Mouse (Mus musculus) bone marrow macrophage, adult 2 months (primary cell): ENCODE measurements around the gene Hacd1. TPM values are rescaled to one million over a fixed set of nuclear protein-coding genes. Genes with fewer than 3 reads are reported as not detected.

Experiments used
- H3K27ac ChIP-seq: 2 replicates; pipeline ENCODE4 v1.5.1; 2012; ENCODE audit warnings: low read depth, low read length; ENCODE audit not compliant: insufficient read depth
- H3K4me1 ChIP-seq: 2 replicates; pipeline ENCODE4 v1.6.1; 2012; ENCODE audit warnings: low read length; ENCODE audit not compliant: control insufficient read depth, insufficient read depth
- H3K4me3 ChIP-seq: 2 replicates; pipeline ENCODE4 v1.5.1; 2012; ENCODE audit warnings: mild to moderate bottlenecking, low read length, moderate library complexity; ENCODE audit not compliant: insufficient read depth
- CTCF ChIP-seq: IDR thresholded peaks from 2 replicates; pipeline ENCODE4 v1.5.1; 2012; ENCODE audit warnings: low read depth, mild to moderate bottlenecking, low read length, moderate library complexity
- POLR2A ChIP-seq: IDR thresholded peaks from 2 replicates; pipeline ENCODE4 v1.6.1; 2012; ENCODE audit warnings: mild to moderate bottlenecking, low read depth, low read length, borderline replicate concordance
- polyA plus RNA-seq: library from polyadenylated mRNA; stranded (reverse); fragments of >200 nt; gene quantifications from 2 replicates; pipeline ENCODE4 v1.2.4, GENCODE M21; 2012; ENCODE audit not compliant: missing spikeins, insufficient read depth, insufficient read length

Hacd1 gene
- polyA plus RNA-seq, 1 experiment = 4.8 TPM

GRCm38 (mm10) chr2:13836310-13836709 lies 219.6 kb downstream of the Hacd1 start:
- Histone ChIP-seq H3K4me3 (no peak overlapping the region), H3K4me1 (no peaks in the 10 kb centered on the region), H3K27ac (no peak overlapping the region)
- TF ChIP-seq CTCF (no peak), POLR2A (no peak)

- no peak overlapping the region for H3K27ac ChIP-seq
- H3K4me3 ChIP-seq = no peak overlapping the region
- no peaks in the 10 kb centered on the region for H3K4me1 ChIP-seq
- TF ChIP-seq CTCF (no peak), POLR2A (no peak)
These were observed 220.9 kb downstream of the Hacd1 start for GRCm38 (mm10) chr2:13834989-13835388.

GRCm38 (mm10) chr2:13816645-13817044 lies 239.3 kb downstream of the Hacd1 start:
- H3K4me1 ChIP-seq = no peaks in the 10 kb centered on the region
- H3K4me3 ChIP-seq = no peak overlapping the region
- H3K27ac ChIP-seq = no peak overlapping the region
- TF ChIP-seq CTCF (no peak), POLR2A (no peak)

- Histone ChIP-seq H3K4me3 (no peak overlapping the region), H3K27ac (no peak overlapping the region), H3K4me1 (no peaks in the 10 kb centered on the region)
- TF ChIP-seq POLR2A (no peak), CTCF (no peak)
These were observed 247.3 kb downstream of the Hacd1 start for GRCm38 (mm10) chr2:13808593-13808992.

GRCm38 (mm10) chr2:13808008-13808407 lies 247.9 kb downstream of the Hacd1 start:
- TF ChIP-seq CTCF (no peak), POLR2A (no peak)
- Histone ChIP-seq H3K4me1 (no peaks in the 10 kb centered on the region), H3K27ac (no peak overlapping the region)

GRCm38 (mm10) chr2:13806120-13806519 lies 249.8 kb downstream of the Hacd1 start:
- H3K4me3 ChIP-seq = no peak overlapping the region
- H3K4me1 ChIP-seq = no peaks in the 10 kb centered on the region
- TF ChIP-seq CTCF (no peak), POLR2A (no peak)
- no peak overlapping the region for H3K27ac ChIP-seq

More at GRCm38 (mm10) chr2:13808008-13808407, 247.9 kb downstream of the Hacd1 start:
- H3K4me3 ChIP-seq = no peak overlapping the region

GRCm38 (mm10) chr2:13800639-13801038 lies 255.3 kb downstream of the Hacd1 start:
- Histone ChIP-seq H3K4me3 (no peak overlapping the region), H3K27ac (no peak overlapping the region), H3K4me1 (no peaks in the 10 kb centered on the region)
- no peak for TF ChIP-seq POLR2A
- no peak for TF ChIP-seq CTCF

Other genes with a start within 250 kb of the Hacd1 start
- 31.6 and 38.4 TPM in 2 replicates for gene Stam, start 18.0 kb upstream of the Hacd1 start, polyA plus RNA-seq
- gene Tmem236, start 118.4 kb upstream of the Hacd1 start, polyA plus RNA-seq = 0.36 TPM in 1 of 2 replicates, not detected in the other
- 471 and 498 TPM in 2 replicates for gene Mrc1, start 173.3 kb upstream of the Hacd1 start, polyA plus RNA-seq